Mouse (Mus musculus) ES-E14 (cell line): ENCODE data around the gene Mrpl47.

Source experiments
- HCFC1 ChIP-seq: IDR thresholded peaks from 2 replicates; pipeline ENCODE4 v1.6.1; 2012; ENCODE audit warnings: low read length, inconsistent platforms, borderline replicate concordance; ENCODE audit not compliant: insufficient read depth
- MAFK ChIP-seq: IDR thresholded peaks from 2 replicates; pipeline ENCODE4 v1.6.1; 2014; ENCODE audit warnings: mild to moderate bottlenecking, low read depth, low read length, inconsistent platforms; ENCODE audit not compliant: insufficient read depth
- ZC3H11A ChIP-seq: IDR thresholded peaks from 2 replicates; pipeline ENCODE4 v1.6.1; 2012; ENCODE audit warnings: low read depth, mild to moderate bottlenecking, inconsistent platforms, low read length, borderline replicate concordance

GRCm38 (mm10) chr3:32725951-32726350 is 11.5 kb downstream of the Mrpl47 start:
- no peak for TF ChIP-seq ZC3H11A
- no peak for TF ChIP-seq HCFC1
- TF ChIP-seq MAFK = no peak
